Mouse (Mus musculus) embryonic facial prominence, embryonic 15.5 days (tissue): ENCODE results near the gene Serac1. TPM values are rescaled to one million over a fixed set of nuclear protein-coding genes. Genes with fewer than 3 reads are reported as not detected.
A peak's percentile ranks its signal among the peaks of the same experiment; 100 is the strongest.

Experiments
- ATAC-seq: fragments of 200-750 bp; cut with Nextera tagmentation; 2 replicates; pipeline ENCODE4 v1.8.0; 2017; ENCODE audit warnings: low read depth, moderate TSS enrichment; ENCODE audit not compliant: insufficient number of reproducible peaks, low FRiP score, low TSS enrichment
- H3K27ac ChIP-seq: fragments of 300-500 bp; sonication (generic); replicated peaks from 2 replicates; pipeline ENCODE4 v1.5.1; 2015; ENCODE audit warnings: mild to moderate bottlenecking, inconsistent platforms
- H3K27me3 ChIP-seq: fragments of 300-500 bp; sonication (generic); 2 replicates; pipeline ENCODE4 v1.6.1; 2015; ENCODE audit warnings: inconsistent platforms
- H3K36me3 ChIP-seq: fragments of 300-500 bp; sonication (generic); 2 replicates; pipeline ENCODE4 v1.6.1; 2015; ENCODE audit warnings: mild to moderate bottlenecking, inconsistent platforms
- H3K4me1 ChIP-seq: fragments of 300-500 bp; sonication (generic); 2 replicates; pipeline ENCODE4 v1.6.1; 2015; ENCODE audit warnings: inconsistent platforms
- H3K4me2 ChIP-seq: fragments of 300-500 bp; sonication (generic); replicated peaks from 2 replicates; pipeline ENCODE4 v1.6.1; 2015; ENCODE audit warnings: mild to moderate bottlenecking, inconsistent platforms
- H3K4me3 ChIP-seq: fragments of 300-500 bp; sonication (generic); replicated peaks from 2 replicates; pipeline ENCODE4 v1.5.1; 2015; ENCODE audit warnings: mild to moderate bottlenecking, inconsistent platforms
- H3K9ac ChIP-seq: fragments of 300-500 bp; sonication (generic); 2 replicates; pipeline ENCODE4 v1.6.1; 2015; ENCODE audit warnings: inconsistent platforms
- H3K9me3 ChIP-seq: fragments of 300-500 bp; sonication (generic); replicated peaks from 2 replicates; pipeline ENCODE4 v1.6.1; 2016; ENCODE audit warnings: inconsistent platforms
- WGBS: fragments of 180-500 bp; shearing (Covaris S2); methylation state at CpG from one replicate; pipeline ENCODE4 v1.1.7; 2015; 5-methylcytosine and 5-hydroxymethylcytosine counted together
- polyA plus RNA-seq: library from polyadenylated mRNA; unstranded; fragments of >200 nt; fragmentation: Nextera tagmentation; extraction: Ambion mirVana; gene quantifications from 2 replicates; pipeline ENCODE4 v1.2.1, GENCODE M21; 2015

Serac1 gene
- polyA plus RNA-seq, 1 experiment from 2014 or later: 5.4 TPM

DNA sequence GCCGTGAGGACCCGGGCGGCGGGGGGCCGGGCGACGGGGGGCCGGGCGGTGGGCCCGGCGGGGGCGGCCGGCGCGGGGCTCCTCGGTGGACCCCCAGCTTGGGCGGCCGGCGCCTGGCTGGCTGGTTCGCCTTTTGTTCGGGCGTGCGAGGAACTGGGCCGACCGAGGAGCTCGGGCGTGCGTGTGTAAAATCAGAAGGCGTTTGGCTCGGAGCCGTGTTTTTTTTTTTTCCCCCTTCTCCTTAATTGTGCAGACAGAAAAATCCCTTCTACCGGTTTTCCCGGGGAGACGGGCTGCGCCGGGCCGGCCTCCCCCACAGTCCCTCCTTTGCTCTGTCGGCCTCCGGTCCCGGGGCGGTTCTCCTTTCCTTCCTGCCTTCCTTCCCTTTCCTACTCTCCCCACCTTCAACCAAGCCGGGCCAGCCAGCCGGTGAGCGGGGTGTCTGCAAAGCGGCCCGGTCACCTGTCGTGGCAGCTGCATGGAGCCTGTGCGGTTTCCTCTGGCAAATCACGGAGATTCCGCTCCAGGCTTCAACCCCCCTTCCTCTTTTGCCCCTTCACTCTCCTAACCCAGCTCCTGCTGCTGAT is 27.6 kb upstream of the Serac1 start:
- Histone ChIP-seq H3K9ac (peak overlapping the region; percentile 96), H3K9me3 (no peaks in the 10 kb centered on the region), H3K4me2 (peak overlapping the region; percentile 58), H3K4me3 (peak overlapping the region; percentile 93), H3K27ac (peak overlapping the region; percentile 98), H3K36me3 (peaks cover 3% of the 10 kb centered on the region; the same call in 1 of the 2 replicates), H3K4me1 (peaks cover 19% of the 10 kb centered on the region), H3K27me3 (no peaks in the 10 kb centered on the region)
- WGBS: under 1% methylated on average over 42 of the region's 50 CpGs
- no peak for ATAC-seq

DNA sequence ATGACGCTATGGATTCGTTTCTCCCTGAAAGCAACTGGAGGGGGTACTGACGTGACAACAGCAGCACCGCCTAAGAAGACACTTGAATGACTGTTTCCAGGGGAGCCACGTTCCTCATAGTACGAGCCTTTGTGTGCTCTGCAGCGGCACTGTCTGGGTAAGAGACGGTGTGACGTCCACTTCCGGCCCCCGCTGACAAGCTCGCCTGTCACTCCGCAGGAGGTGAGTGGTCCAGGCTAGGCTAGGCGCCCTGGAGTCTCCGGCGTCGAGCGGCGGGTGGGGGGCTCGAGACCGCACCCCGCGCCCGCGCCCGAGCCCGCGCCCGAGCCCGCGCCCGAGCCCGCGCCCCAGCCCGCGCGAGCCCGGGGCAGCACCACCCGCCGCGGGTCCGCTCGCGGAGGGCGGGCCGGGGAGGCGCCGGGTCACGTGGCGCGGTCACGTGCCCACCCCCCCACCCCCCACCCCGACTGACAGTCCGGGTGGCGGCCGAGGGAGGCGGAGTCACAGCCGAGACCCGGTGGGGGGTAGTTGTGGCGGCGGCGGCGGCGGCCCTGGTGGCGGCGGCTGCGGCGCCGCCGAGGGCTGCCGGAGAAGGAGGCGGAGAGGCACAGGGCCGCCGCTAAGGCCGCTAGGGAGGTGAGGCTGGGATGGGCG is 26.9 kb upstream of the Serac1 start, which contains the start of gene Tulp4:
TSS of gene Tulp4 (plus strand) at position 77 of the 654 bp plus-strand sequence.
- WGBS: under 1% methylated on average over 44 of the region's 76 CpGs

DNA sequence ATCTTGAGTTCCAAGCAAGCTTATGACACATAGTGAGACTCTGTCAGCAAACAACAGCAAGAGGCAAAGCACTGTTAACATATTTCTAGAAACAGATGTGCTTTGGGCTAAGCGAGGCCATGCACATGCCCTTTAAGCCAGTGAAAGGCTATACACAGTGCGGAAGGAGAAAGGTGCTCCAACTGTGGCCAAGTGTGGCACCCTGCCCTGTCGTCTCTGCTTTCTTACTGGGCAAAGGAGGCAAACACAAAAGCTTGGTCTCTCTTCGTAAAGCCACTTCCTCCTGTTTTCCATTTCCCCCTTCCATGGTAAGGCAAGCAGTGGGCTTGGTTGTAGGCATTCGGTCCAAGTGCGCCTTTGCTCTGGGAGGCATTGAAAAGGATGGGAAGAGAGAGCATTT is 24.0 kb upstream of the Serac1 start:
- Histone ChIP-seq H3K36me3 (no peaks in the 10 kb centered on the region), H3K9me3 (no peaks in the 10 kb centered on the region), H3K4me3 (no peak overlapping the region), H3K27ac (no peak overlapping the region), H3K4me1 (peaks cover 9% of the 10 kb centered on the region), H3K4me2 (no peak overlapping the region), H3K9ac (no peak overlapping the region), H3K27me3 (no peaks in the 10 kb centered on the region)
- 83% methylated on average over 6 of the region's 6 CpGs for WGBS
- ATAC-seq: no peak

More for the DNA sequence above, 26.9 kb upstream of the Serac1 start, which contains the start of gene Tulp4:
- Histone ChIP-seq H3K9me3 (no peaks in the 10 kb centered on the region), H3K4me2 (peak within 1 kb of the TSS; percentile 58), H3K27ac (peak within 1 kb of the TSS; percentile 98), H3K36me3 (peaks cover 3% of the 10 kb centered on the region; the same call in 1 of the 2 replicates), H3K4me1 (peaks cover 19% of the 10 kb centered on the region), H3K27me3 (no peaks in the 10 kb centered on the region), H3K4me3 (peak within 1 kb of the TSS; percentile 93), H3K9ac (peak within 1 kb of the TSS; percentile 96)
- peak; percentile 95 for ATAC-seq

DNA sequence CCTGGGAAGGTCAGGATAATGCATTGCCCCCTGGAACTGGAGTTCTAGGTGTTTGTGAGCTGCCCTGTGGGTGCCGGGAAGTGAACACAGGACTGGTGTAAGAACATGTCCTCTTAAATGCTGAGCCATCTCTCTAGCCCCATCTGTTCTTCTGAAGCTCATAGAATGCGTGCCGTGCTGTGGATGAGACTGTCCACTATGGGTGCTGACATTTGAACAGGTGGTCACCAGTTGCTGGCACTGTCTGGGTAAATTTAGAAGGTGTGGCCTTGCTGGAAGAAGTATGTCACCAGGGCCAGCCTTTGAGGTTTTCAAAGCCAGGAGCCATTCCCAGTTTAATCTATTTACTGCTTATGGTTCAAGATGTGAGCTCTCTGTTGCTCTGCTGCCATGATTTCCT is 22.7 kb upstream of the Serac1 start:
- Histone ChIP-seq H3K9ac (no peak overlapping the region), H3K27ac (no peak overlapping the region), H3K36me3 (no peaks in the 10 kb centered on the region), H3K4me1 (no peaks in the 10 kb centered on the region; the same call in 1 of the 2 replicates), H3K9me3 (no peaks in the 10 kb centered on the region), H3K27me3 (no peaks in the 10 kb centered on the region), H3K4me3 (no peak overlapping the region), H3K4me2 (no peak overlapping the region)
- no peak for ATAC-seq
- WGBS: 86% methylated on average over 3 of the region's 3 CpGs

DNA sequence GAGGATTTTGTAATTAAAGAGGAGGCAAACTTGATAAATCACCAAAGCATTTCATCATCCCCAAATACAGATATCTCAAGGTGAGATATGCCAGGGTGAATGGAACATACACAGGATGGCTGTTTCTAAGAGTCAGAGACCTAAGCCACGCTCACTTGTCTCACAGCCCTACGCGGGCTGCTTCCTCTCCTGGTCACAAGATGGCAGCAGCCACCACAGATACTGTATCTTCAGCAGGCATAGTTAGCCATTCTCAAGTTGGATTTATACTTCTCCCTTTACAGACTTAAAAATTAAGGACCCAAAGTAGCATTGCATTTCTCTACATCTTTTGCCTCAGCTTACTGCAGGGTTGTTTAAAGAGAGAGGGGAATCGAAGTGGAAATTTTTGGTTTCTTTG is 18.3 kb upstream of the Serac1 start:
- H3K27me3 ChIP-seq: no peaks in the 10 kb centered on the region
- no peaks in the 10 kb centered on the region for H3K9me3 ChIP-seq
- H3K27ac ChIP-seq: no peak overlapping the region
- no peaks in the 10 kb centered on the region for H3K36me3 ChIP-seq
- H3K4me3 ChIP-seq: no peak overlapping the region
- WGBS: 31% methylated on average over 4 of the region's 4 CpGs
- H3K9ac ChIP-seq: no peak overlapping the region
- H3K4me2 ChIP-seq: no peak overlapping the region
- no peak for ATAC-seq
- no peaks in the 10 kb centered on the region for H3K4me1 ChIP-seq

DNA sequence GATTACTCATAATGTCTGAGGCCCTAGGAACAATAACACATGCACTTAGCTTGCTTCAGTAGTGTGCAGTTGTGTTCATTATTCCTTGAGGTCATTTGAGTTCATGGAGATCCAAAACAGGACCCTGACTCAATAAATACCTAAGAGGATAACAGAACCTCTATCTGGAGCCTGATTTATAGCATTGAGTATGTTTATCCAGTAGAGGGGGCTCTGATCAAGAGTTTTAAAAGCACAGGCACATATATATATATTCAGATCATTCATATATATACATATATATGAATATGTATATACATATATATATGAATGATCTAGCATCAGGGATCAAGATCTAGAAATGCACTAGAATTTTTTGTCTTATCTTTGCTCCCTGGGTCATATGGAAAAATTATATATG is 16.0 kb upstream of the Serac1 start:
- H3K4me2 ChIP-seq: no peak overlapping the region
- no peak overlapping the region for H3K9ac ChIP-seq
- no peaks in the 10 kb centered on the region for H3K27me3 ChIP-seq
- ATAC-seq: no peak
- no peaks in the 10 kb centered on the region for H3K9me3 ChIP-seq
- H3K27ac ChIP-seq: no peak overlapping the region
- peaks cover 5% of the 10 kb centered on the region; the same call in 1 of the 2 replicates for H3K36me3 ChIP-seq
- H3K4me1 ChIP-seq: no peaks in the 10 kb centered on the region
- no peak overlapping the region for H3K4me3 ChIP-seq

DNA sequence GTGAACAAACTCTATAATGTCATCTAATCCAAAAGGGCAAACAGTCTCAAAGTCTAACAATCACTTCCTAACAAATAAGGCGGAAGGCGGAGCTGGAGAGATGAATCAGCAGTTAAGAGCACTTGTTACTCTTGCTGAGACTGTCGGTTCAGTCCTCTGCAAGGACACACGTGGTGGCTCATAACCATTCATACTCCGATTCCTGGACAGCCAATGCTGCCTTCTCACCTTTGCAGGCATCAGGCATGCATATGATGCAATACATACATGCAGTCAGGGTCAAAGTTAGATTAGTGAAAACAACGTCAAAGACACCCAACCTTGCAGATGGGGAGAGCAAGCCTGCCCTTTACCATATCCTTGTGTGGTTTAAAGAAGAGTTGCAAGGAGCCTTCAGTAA is 12.1 kb upstream of the Serac1 start:
- Histone ChIP-seq H3K4me3 (no peak overlapping the region), H3K36me3 (peaks cover 21% of the 10 kb centered on the region; the same call in 1 of the 2 replicates), H3K9ac (no peak overlapping the region), H3K27me3 (no peaks in the 10 kb centered on the region), H3K27ac (no peak overlapping the region), H3K4me1 (no peaks in the 10 kb centered on the region), H3K9me3 (no peaks in the 10 kb centered on the region), H3K4me2 (no peak overlapping the region)
- 89% methylated on average over 6 of the region's 6 CpGs for WGBS
- ATAC-seq: no peak

DNA sequence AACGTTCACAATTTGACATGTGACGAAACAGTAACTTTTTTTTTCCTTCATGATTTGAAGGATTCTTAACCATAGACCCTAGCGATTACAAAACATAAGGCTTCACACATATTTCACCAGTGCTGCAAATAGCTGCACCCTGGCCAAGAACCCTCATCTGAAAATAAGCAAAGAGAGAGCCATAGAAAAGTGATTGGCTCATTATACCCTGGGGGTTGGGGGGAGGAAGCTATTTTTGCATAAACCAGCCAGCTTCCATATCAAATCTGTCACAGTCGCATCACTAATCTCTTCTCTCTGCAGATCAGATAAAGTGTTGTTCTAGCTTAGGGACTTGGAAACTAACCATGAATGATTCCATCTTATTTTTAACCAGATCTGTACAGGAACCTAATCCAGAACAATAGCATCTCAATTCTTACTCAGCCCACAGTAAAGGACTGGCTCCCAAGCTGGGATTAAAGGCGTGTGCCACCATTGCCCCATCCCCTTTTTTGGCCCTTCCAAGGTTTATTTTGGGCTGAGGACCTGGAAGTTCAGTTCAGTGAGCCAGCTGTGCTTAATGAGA is 3.9 kb upstream of the Serac1 start:
- no peak overlapping the region for H3K9ac ChIP-seq
- H3K9me3 ChIP-seq: no peaks in the 10 kb centered on the region
- no peak overlapping the region for H3K27ac ChIP-seq
- 73% methylated on average over 5 of the region's 5 CpGs for WGBS
- H3K4me3 ChIP-seq: no peak overlapping the region
- H3K4me1 ChIP-seq: peaks cover 10% of the 10 kb centered on the region
- H3K4me2 ChIP-seq: no peak overlapping the region
- H3K27me3 ChIP-seq: no peaks in the 10 kb centered on the region
- no peak for ATAC-seq
- peaks cover 34% of the 10 kb centered on the region for H3K36me3 ChIP-seq

DNA sequence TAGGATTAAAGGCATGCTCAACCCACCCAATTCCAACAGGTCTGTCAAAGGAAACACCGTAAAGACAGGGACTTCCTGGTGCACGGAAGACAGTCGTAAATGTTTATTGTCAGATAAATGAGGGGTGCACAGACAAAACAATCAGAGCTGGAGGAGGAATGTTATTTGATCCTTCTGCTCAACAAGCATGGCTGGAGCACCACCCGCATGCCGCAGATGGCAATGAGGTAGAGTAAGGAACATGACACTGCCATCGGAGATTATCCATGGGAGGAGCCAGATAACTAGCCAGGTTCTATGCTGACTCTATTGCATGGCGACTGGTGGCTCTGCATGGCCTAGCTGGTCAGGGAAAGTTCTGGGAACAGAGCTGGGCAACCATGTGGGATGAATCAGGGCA is 6.1 kb downstream of the Serac1 start:
- no peaks in the 10 kb centered on the region for H3K27me3 ChIP-seq
- H3K27ac ChIP-seq: no peak overlapping the region
- WGBS: 72% methylated on average over 7 of the region's 7 CpGs
- peaks cover 37% of the 10 kb centered on the region for H3K36me3 ChIP-seq
- H3K9me3 ChIP-seq: no peaks in the 10 kb centered on the region
- no peak overlapping the region for H3K9ac ChIP-seq
- ATAC-seq: no peak
- H3K4me3 ChIP-seq: no peak overlapping the region
- H3K4me2 ChIP-seq: no peak overlapping the region
- H3K4me1 ChIP-seq: peaks cover 3% of the 10 kb centered on the region; the same call in 1 of the 2 replicates

DNA sequence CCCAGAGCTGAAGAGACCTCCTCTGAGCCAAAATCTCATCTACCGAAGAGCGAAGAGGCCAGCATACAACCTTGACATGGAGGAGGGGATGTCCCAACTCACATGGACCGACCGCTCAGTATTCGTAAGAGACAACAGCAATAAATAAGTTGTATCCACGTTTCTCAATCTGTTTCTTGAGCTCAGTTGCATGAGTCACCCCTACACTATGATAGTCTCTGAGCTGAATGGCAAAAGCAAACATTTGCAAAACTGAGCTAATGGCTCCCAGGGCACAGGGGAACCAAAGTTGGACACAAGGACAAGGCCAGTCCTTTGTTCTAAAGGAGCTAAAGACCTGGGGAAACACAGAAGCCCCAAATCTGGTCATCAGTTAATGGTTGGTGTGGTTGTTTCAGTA is 9.7 kb downstream of the Serac1 start:
- ATAC-seq: no peak
- H3K27ac ChIP-seq: no peak overlapping the region
- 91% methylated on average over 6 of the region's 6 CpGs for WGBS
- peaks cover 57% of the 10 kb centered on the region for H3K36me3 ChIP-seq
- H3K4me1 ChIP-seq: no peaks in the 10 kb centered on the region
- no peaks in the 10 kb centered on the region for H3K27me3 ChIP-seq
- H3K9me3 ChIP-seq: no peaks in the 10 kb centered on the region
- H3K4me3 ChIP-seq: no peak overlapping the region
- H3K9ac ChIP-seq: no peak overlapping the region
- H3K4me2 ChIP-seq: no peak overlapping the region

DNA sequence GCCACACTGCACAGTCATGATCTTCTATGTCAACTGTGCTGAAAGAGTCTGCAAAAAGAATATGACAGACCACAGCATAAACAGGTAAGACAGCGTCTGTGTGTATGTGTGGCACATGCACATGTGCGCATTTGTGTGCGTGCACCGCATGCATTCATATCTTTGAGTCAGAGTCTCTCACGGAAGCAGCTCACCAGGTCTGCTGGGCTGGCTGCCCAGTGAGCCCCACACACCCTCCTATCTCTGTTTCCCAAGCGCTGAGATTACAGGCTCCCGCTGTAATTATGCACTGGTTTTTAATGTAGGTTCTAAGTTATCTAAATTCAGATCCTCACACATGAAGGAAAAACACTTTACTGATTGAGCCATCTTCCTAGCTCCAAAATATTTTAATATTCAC is 11.9 kb downstream of the Serac1 start:
- Histone ChIP-seq H3K36me3 (peaks cover 65% of the 10 kb centered on the region), H3K27ac (no peak overlapping the region), H3K9me3 (no peaks in the 10 kb centered on the region), H3K27me3 (no peaks in the 10 kb centered on the region), H3K4me3 (no peak overlapping the region), H3K9ac (no peak overlapping the region), H3K4me1 (no peaks in the 10 kb centered on the region), H3K4me2 (no peak overlapping the region)
- ATAC-seq: no peak
- WGBS: 92% methylated on average over 7 of the region's 7 CpGs
